Mouse (Mus musculus) midbrain, embryonic 16.5 days (tissue): ENCODE data around the gene Ptpre. TPM values are rescaled to one million over a fixed set of nuclear protein-coding genes. Genes with fewer than 3 reads are reported as not detected.

Experiments used
- microRNA counts: library from miRNA; unstranded; fragments of <30 nt; microRNA quantifications from one replicate; lab custom pipeline; 2016
- microRNA-seq: library from miRNA; unstranded; fragments of <30 nt; microRNA quantifications from one replicate; pipeline ENCODE4, GENCODE M21; 2017
- polyA plus RNA-seq: library from polyadenylated mRNA; unstranded; fragments of >200 nt; fragmentation: Nextera tagmentation; extraction: Ambion mirVana; gene quantifications from 2 replicates; pipeline ENCODE4 v1.2.1, GENCODE M21; 2015

Gene Ptpre
- polyA plus RNA-seq, 1 experiment from 2014 or later, result 7.6 TPM

MicroRNAs within 50 kb of the gene (microRNA counts, 519-probe panel; counts per million panel counts)
- 2,021 counts per million, percentile 50 among the panel's probes with 10 or more counts for microRNA mmu-miR-1962 (lab: Ali Mortazavi, UCI)

Small RNAs within 50 kb of the gene (microRNA-seq; reads per million reads assigned to microRNA genes)
- not detected for gene Mir1962

Other genes starting within 250 kb of the Ptpre start
- gene Foxi2, start 127.2 kb upstream of the Ptpre start, polyA plus RNA-seq, result not detected in 2 replicates
- gene Clrn3, start 8.8 kb upstream of the Ptpre start, polyA plus RNA-seq, result not detected in 2 replicates
- 3.3 and 5.1 TPM in 2 replicates for gene Mki67, start 178.9 kb downstream of the Ptpre start, polyA plus RNA-seq